Mouse (Mus musculus): ENCODE results near the gene Nek7. TPM values are rescaled to one million over a fixed set of nuclear protein-coding genes. Genes with fewer than 3 reads are reported as not detected.
A peak's percentile ranks its signal among the peaks of the same experiment; 100 is the strongest.

Nek7 gene
- polyA plus RNA-seq, 1 experiment from 2014 or later = 21.8 TPM

- Histone ChIP-seq H3K4me1 (replicated peaks) (peaks cover 20% of the 10 kb centered on the region), H3K9ac (replicated peaks) (no peak overlapping the region), H3K4me3 (replicated peaks) (no peak overlapping the region), H3K36me3 (no peaks in the 10 kb centered on the region), H3K4me2 (replicated peaks) (no peak overlapping the region), H3K9me3 (no peaks in the 10 kb centered on the region), H3K27ac (no peak overlapping the region), H3K27me3 (no peaks in the 10 kb centered on the region)
- 89% methylated on average over 5 of the region's 5 CpGs for WGBS
- no peak for ATAC-seq
These were observed 2.9 kb upstream of the Nek7 start for GRCm38 (mm10) chr1:138622831-138623230.

GRCm38 (mm10) chr1:138622431-138622830 is 2.5 kb upstream of the Nek7 start:
- 89% methylated on average over 3 of the region's 3 CpGs for WGBS
- Histone ChIP-seq H3K9me3 (no peaks in the 10 kb centered on the region), H3K4me2 (replicated peaks) (no peak overlapping the region), H3K27ac (no peak overlapping the region), H3K27me3 (no peaks in the 10 kb centered on the region), H3K36me3 (no peaks in the 10 kb centered on the region), H3K4me3 (replicated peaks) (no peak overlapping the region), H3K9ac (replicated peaks) (no peak overlapping the region), H3K4me1 (replicated peaks) (peaks cover 24% of the 10 kb centered on the region)
- no peak for ATAC-seq

GRCm38 (mm10) chr1:138619114-138619971 is 598 bp downstream of the Nek7 start:
- no peaks in the 10 kb centered on the region for H3K36me3 ChIP-seq
- peaks cover 45% of the 10 kb centered on the region for H3K4me1 ChIP-seq (replicated peaks)
- H3K9ac ChIP-seq (replicated peaks) = peak overlapping the region; percentile 79
- no peaks in the 10 kb centered on the region for H3K9me3 ChIP-seq
- peak overlapping the region; percentile 82 for H3K4me2 ChIP-seq (replicated peaks)
- no peaks in the 10 kb centered on the region for H3K27me3 ChIP-seq
- ATAC-seq = peak; percentile 95
- H3K4me3 ChIP-seq (replicated peaks) = peak overlapping the region; percentile 93
- peak overlapping the region; percentile 90 for H3K27ac ChIP-seq
- WGBS = under 1% methylated on average over 82 of the region's 83 CpGs

GRCm38 (mm10) chr1:138618012-138618354 is 2.0 kb downstream of the Nek7 start:
- WGBS = 0% methylated on average over 11 of the region's 11 CpGs
- H3K27me3 ChIP-seq = no peaks in the 10 kb centered on the region
- peak; percentile 88 for ATAC-seq
- no peaks in the 10 kb centered on the region for H3K36me3 ChIP-seq
- H3K9ac ChIP-seq (replicated peaks) = peak overlapping the region; percentile 58
- peaks cover 45% of the 10 kb centered on the region for H3K4me1 ChIP-seq (replicated peaks)
- H3K4me2 ChIP-seq (replicated peaks) = peak overlapping the region; percentile 82
- H3K4me3 ChIP-seq (replicated peaks) = peak overlapping the region; percentile 93
- no peaks in the 10 kb centered on the region for H3K9me3 ChIP-seq
- peak overlapping the region; percentile 30 for H3K27ac ChIP-seq

- Histone ChIP-seq H3K27ac (peak overlapping the region; percentile 30), H3K4me1 (replicated peaks) (peaks cover 45% of the 10 kb centered on the region), H3K36me3 (no peaks in the 10 kb centered on the region), H3K4me3 (replicated peaks) (peak overlapping the region; percentile 93), H3K9ac (replicated peaks) (peak overlapping the region; percentile 58), H3K27me3 (no peaks in the 10 kb centered on the region), H3K9me3 (no peaks in the 10 kb centered on the region), H3K4me2 (replicated peaks) (peak overlapping the region; percentile 82)
- no peak for ATAC-seq
- 20% methylated on average over 17 of the region's 17 CpGs for WGBS
These were observed 2.5 kb downstream of the Nek7 start for GRCm38 (mm10) chr1:138617279-138618011.

GRCm38 (mm10) chr1:138615388-138615787 is 4.6 kb downstream of the Nek7 start:
- no peaks in the 10 kb centered on the region for H3K9me3 ChIP-seq
- peaks cover 43% of the 10 kb centered on the region for H3K4me1 ChIP-seq (replicated peaks)
- WGBS = 81% methylated on average over 3 of the region's 3 CpGs
- H3K4me3 ChIP-seq (replicated peaks) = no peak overlapping the region
- no peaks in the 10 kb centered on the region for H3K27me3 ChIP-seq
- no peak overlapping the region for H3K9ac ChIP-seq (replicated peaks)
- H3K4me2 ChIP-seq (replicated peaks) = no peak overlapping the region
- no peaks in the 10 kb centered on the region for H3K36me3 ChIP-seq
- ATAC-seq = no peak
- H3K27ac ChIP-seq = no peak overlapping the region

- Histone ChIP-seq H3K27me3 (no peaks in the 10 kb centered on the region), H3K4me3 (replicated peaks) (no peak overlapping the region), H3K9me3 (no peaks in the 10 kb centered on the region), H3K36me3 (no peaks in the 10 kb centered on the region), H3K4me2 (replicated peaks) (no peak overlapping the region), H3K9ac (replicated peaks) (no peak overlapping the region), H3K4me1 (replicated peaks) (peaks cover 37% of the 10 kb centered on the region), H3K27ac (no peak overlapping the region)
- 61% methylated on average over 6 of the region's 6 CpGs for WGBS
- ATAC-seq = no peak
These were observed 5.2 kb downstream of the Nek7 start for GRCm38 (mm10) chr1:138614552-138615287.

GRCm38 (mm10) chr1:138612177-138612576 is 7.8 kb downstream of the Nek7 start:
- no peaks in the 10 kb centered on the region for H3K9me3 ChIP-seq
- 85% methylated on average over 1 of the region's 1 CpGs for WGBS
- no peak overlapping the region for H3K9ac ChIP-seq (replicated peaks)
- peaks cover 18% of the 10 kb centered on the region for H3K4me1 ChIP-seq (replicated peaks)
- no peak for ATAC-seq
- H3K4me3 ChIP-seq (replicated peaks) = no peak overlapping the region
- H3K4me2 ChIP-seq (replicated peaks) = no peak overlapping the region
- H3K27ac ChIP-seq = no peak overlapping the region
- no peaks in the 10 kb centered on the region for H3K36me3 ChIP-seq
- H3K27me3 ChIP-seq = no peaks in the 10 kb centered on the region

- Histone ChIP-seq H3K36me3 (no peaks in the 10 kb centered on the region), H3K9ac (replicated peaks) (no peak overlapping the region), H3K27me3 (no peaks in the 10 kb centered on the region), H3K4me2 (replicated peaks) (no peak overlapping the region), H3K4me1 (replicated peaks) (no peaks in the 10 kb centered on the region), H3K4me3 (replicated peaks) (no peak overlapping the region), H3K9me3 (no peaks in the 10 kb centered on the region), H3K27ac (no peak overlapping the region)
- no peak for ATAC-seq
- 94% methylated on average over 12 of the region's 12 CpGs for WGBS
These were observed 10.8 kb downstream of the Nek7 start for GRCm38 (mm10) chr1:138609176-138609575.

- ATAC-seq = no peak
- no peaks in the 10 kb centered on the region for H3K4me1 ChIP-seq (replicated peaks)
- H3K9ac ChIP-seq (replicated peaks) = no peak overlapping the region
- 96% methylated on average over 7 of the region's 7 CpGs for WGBS
- no peak overlapping the region for H3K27ac ChIP-seq
- no peaks in the 10 kb centered on the region for H3K27me3 ChIP-seq
- H3K4me2 ChIP-seq (replicated peaks) = no peak overlapping the region
- H3K36me3 ChIP-seq = no peaks in the 10 kb centered on the region
- no peaks in the 10 kb centered on the region for H3K9me3 ChIP-seq
- no peak overlapping the region for H3K4me3 ChIP-seq (replicated peaks)
These were observed 11.6 kb downstream of the Nek7 start for GRCm38 (mm10) chr1:138608336-138608735.

- H3K9ac ChIP-seq (replicated peaks) = no peak overlapping the region
- no peak overlapping the region for H3K27ac ChIP-seq
- no peaks in the 10 kb centered on the region for H3K27me3 ChIP-seq
- H3K4me2 ChIP-seq (replicated peaks) = no peak overlapping the region
- ATAC-seq = no peak
- H3K9me3 ChIP-seq = no peaks in the 10 kb centered on the region
- no peaks in the 10 kb centered on the region for H3K4me1 ChIP-seq (replicated peaks)
- 94% methylated on average over 7 of the region's 7 CpGs for WGBS
- no peak overlapping the region for H3K4me3 ChIP-seq (replicated peaks)
- no peaks in the 10 kb centered on the region for H3K36me3 ChIP-seq
These were observed 12.1 kb downstream of the Nek7 start for GRCm38 (mm10) chr1:138607862-138608261.

GRCm38 (mm10) chr1:138606771-138607170 is 13.2 kb downstream of the Nek7 start:
- Histone ChIP-seq H3K4me1 (replicated peaks) (no peaks in the 10 kb centered on the region), H3K4me3 (replicated peaks) (no peak overlapping the region), H3K9ac (replicated peaks) (no peak overlapping the region), H3K36me3 (no peaks in the 10 kb centered on the region), H3K27me3 (no peaks in the 10 kb centered on the region), H3K27ac (no peak overlapping the region), H3K4me2 (replicated peaks) (no peak overlapping the region), H3K9me3 (no peaks in the 10 kb centered on the region)
- 93% methylated on average over 8 of the region's 8 CpGs for WGBS
- ATAC-seq = no peak
